Mouse (Mus musculus): ENCODE measurements around the gene Trex1. TPM values are rescaled to one million over a fixed set of nuclear protein-coding genes. Genes with fewer than 3 reads are reported as not detected.
A peak's percentile ranks its signal among the peaks of the same experiment; 100 is the strongest.

Trex1 gene
- polyA plus RNA-seq, 1 experiment from 2014 or later, result 13.0 TPM

DNA sequence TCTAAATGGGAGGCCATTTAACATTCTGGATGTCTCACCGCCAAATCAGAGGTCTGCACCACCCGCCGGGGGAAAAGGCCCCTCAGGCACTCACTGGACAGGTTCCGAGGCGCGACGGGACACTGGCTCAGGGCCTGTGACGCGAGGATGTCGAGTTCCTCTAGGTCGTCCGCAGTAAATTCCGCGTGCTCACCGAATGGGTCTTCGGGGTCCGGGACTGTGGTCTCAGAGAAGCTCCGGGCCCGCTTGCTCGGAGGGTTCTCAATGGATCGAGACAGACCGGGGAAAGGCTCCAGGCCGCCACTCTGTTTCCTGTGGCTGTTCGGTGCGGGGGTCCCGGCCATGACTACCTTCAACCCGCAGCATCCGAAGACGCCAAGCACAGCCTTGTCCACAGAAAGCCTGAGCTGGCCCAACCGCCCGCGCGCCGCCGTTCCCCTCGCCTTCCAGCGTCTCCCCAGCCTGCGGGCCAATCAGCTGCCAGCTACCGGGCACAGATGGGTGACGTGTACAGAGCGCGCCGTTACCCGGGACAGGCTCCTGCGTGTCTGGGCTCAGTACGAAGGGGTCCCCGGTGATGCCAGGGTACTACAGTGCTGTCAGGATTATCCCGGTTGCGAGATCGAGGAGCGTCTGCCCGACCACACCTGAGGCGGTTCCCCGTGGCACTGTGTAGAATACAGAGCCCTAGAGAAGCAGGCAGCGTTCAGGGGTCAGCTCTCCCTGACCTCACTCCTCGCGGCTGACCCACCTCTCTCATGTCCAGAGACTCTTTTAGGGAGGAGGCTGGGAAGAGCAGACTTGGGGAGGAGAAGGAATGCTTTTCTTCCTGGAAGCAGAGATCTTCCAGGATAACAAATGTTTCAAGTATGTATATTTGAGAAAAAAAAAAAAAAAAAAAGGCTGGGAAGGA is 14.4 kb upstream of the Trex1 start, which contains the start of gene Atrip:
Atrip (minus strand) TSS at position 464 of the 913 bp plus-strand sequence.
- H3K27me3 ChIP-seq (replicated peaks; ENCODE audit: control insufficient read depth, insufficient read depth, low read length), result no peaks in the 10 kb centered on the region
- WGBS, result under 1% methylated on average over 57 of the region's 57 CpGs
- peak; percentile 99 for ATAC-seq
- H3K9ac ChIP-seq (ENCODE audit: low read depth, low read length), result peak within 1 kb of the TSS; percentile 94
- peak within 1 kb of the TSS; percentile 93 for H3K4me2 ChIP-seq (ENCODE audit: low read depth, low read length)
- peaks cover 13% of the 10 kb centered on the region for H3K4me1 ChIP-seq (ENCODE audit: control insufficient read depth, insufficient read depth, low read length)
- peak within 1 kb of the TSS; percentile 59 for H3K27ac ChIP-seq (ENCODE audit: low read length)
- H3K4me3 ChIP-seq (ENCODE audit: low read length), result peak within 1 kb of the TSS; percentile 79
- H3K9me3 ChIP-seq (ENCODE audit: control insufficient read depth, low read length), result no peaks in the 10 kb centered on the region
- H3K36me3 ChIP-seq (ENCODE audit: control insufficient read depth, insufficient read depth, low read length), result peaks cover 7% of the 10 kb centered on the region; the same call in 1 of the 2 replicates

DNA sequence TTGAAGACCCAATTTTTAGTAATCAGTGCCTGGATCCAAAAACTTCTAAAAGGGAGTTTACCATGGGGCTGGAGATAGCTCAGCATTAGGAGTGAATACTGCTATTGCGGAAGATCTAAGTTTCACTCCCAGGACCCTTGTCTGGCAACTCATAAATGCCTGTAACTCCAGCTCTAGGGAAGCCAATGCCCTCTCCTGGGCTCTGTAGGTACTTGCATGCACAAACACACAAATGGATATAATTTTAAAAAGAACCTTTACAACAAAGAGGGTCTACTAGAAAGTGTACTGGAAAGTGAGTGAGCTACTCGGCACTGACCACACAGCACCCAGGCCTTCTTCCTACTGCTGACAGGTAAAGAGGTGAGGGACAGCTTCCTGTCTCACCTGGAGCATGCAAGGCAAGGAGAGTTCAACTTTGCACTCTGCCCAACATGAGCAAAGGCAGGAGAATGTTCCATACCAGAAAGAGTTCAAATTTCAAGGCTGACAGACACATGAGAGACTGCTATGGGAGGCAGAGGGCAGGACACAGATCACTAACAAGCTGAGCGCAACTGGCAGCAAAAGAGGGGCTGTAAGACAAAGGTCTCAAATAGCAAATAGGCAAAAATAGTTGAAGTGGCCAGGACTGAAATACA is 8.7 kb upstream of the Trex1 start:
- peaks cover 7% of the 10 kb centered on the region for H3K4me1 ChIP-seq (ENCODE audit: control insufficient read depth, insufficient read depth, low read length)
- 91% methylated on average over 3 of the region's 3 CpGs for WGBS
- H3K36me3 ChIP-seq (ENCODE audit: control insufficient read depth, insufficient read depth, low read length), result peaks cover 21% of the 10 kb centered on the region
- H3K4me3 ChIP-seq (ENCODE audit: low read length), result no peak overlapping the region
- no peak overlapping the region for H3K9ac ChIP-seq (ENCODE audit: low read depth, low read length)
- no peak overlapping the region for H3K4me2 ChIP-seq (ENCODE audit: low read depth, low read length)
- no peak for ATAC-seq
- H3K27ac ChIP-seq (ENCODE audit: low read length), result no peak overlapping the region
- no peaks in the 10 kb centered on the region for H3K27me3 ChIP-seq (replicated peaks; ENCODE audit: control insufficient read depth, insufficient read depth, low read length)
- no peaks in the 10 kb centered on the region for H3K9me3 ChIP-seq (ENCODE audit: control insufficient read depth, low read length)

DNA sequence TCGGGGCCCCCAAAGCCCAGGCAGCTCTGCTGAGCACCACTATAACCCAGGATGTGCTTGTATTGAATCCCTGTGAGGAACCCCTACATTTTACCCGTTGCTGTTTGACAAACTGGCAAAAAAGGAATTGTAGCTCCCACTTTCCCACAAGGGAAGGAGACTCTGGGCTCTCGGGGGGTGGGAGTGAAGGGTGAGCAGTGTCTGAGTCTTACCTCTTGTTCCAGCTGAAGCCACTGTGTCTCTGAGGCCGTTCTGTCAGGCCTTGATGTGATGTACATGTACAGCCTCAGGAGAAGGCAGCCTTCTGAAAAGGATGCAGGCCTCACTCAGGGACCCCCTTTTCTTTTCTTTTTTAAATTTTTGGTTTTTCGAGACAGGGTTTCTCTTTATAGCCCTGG is 1.4 kb upstream of the Trex1 start:
- Histone ChIP-seq H3K27me3 (replicated peaks; ENCODE audit: control insufficient read depth, insufficient read depth, low read length) (no peaks in the 10 kb centered on the region), H3K27ac (ENCODE audit: low read length) (no peak overlapping the region), H3K36me3 (ENCODE audit: control insufficient read depth, insufficient read depth, low read length) (peaks cover 17% of the 10 kb centered on the region), H3K4me2 (ENCODE audit: low read depth, low read length) (no peak overlapping the region), H3K4me1 (ENCODE audit: control insufficient read depth, insufficient read depth, low read length) (peaks cover 6% of the 10 kb centered on the region), H3K4me3 (ENCODE audit: low read length) (no peak overlapping the region), H3K9me3 (ENCODE audit: control insufficient read depth, low read length) (no peaks in the 10 kb centered on the region), H3K9ac (ENCODE audit: low read depth, low read length) (no peak overlapping the region)
- 90% methylated on average over 5 of the region's 5 CpGs for WGBS
- ATAC-seq, result no peak

DNA sequence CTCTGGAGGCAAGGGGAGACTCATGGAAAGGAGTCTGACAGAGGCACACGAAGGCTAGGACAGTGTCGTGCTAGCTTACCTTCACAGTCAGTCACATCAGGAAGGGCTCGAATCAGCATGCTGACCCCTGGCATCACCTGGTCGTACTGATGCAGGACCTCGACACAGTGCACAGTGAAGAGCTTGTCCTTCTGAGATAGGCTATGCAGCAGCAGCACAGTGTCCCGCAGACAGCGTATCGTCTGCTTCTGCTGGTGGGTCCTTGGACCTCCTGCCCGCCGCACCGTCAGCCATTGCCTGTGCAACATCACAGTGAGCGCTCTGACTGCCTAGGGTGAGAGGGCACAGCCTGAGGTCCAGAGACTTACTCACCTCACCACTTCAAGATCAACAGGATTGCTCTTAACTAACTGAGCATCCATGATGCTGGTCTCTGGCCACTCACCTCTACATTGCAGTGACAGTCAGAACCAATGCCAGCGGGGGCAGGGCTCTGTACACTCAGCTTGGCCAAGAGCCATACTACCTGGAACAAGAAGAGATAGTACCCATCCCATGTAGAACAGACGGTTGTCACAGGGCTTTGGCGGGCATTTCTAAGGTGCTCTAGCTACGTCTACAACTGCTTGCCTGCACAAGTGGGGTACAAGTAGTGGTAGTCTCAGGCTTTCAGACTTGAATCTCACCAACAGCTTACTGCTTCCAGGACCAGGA is 807 bp upstream of the Trex1 start:
- H3K36me3 ChIP-seq (ENCODE audit: control insufficient read depth, insufficient read depth, low read length), result peaks cover 15% of the 10 kb centered on the region
- H3K9ac ChIP-seq (ENCODE audit: low read depth, low read length), result no peak overlapping the region
- H3K4me3 ChIP-seq (ENCODE audit: low read length), result no peak overlapping the region
- H3K4me1 ChIP-seq (ENCODE audit: control insufficient read depth, insufficient read depth, low read length), result peaks cover 7% of the 10 kb centered on the region
- no peaks in the 10 kb centered on the region for H3K27me3 ChIP-seq (replicated peaks; ENCODE audit: control insufficient read depth, insufficient read depth, low read length)
- H3K9me3 ChIP-seq (ENCODE audit: control insufficient read depth, low read length), result no peaks in the 10 kb centered on the region
- 89% methylated on average over 16 of the region's 16 CpGs for WGBS
- ATAC-seq, result no peak
- H3K4me2 ChIP-seq (ENCODE audit: low read depth, low read length), result no peak overlapping the region
- H3K27ac ChIP-seq (ENCODE audit: low read length), result 0 out of 2 replicates have a peak overlapping the region, but pooled peaks have one; percentile 94

DNA sequence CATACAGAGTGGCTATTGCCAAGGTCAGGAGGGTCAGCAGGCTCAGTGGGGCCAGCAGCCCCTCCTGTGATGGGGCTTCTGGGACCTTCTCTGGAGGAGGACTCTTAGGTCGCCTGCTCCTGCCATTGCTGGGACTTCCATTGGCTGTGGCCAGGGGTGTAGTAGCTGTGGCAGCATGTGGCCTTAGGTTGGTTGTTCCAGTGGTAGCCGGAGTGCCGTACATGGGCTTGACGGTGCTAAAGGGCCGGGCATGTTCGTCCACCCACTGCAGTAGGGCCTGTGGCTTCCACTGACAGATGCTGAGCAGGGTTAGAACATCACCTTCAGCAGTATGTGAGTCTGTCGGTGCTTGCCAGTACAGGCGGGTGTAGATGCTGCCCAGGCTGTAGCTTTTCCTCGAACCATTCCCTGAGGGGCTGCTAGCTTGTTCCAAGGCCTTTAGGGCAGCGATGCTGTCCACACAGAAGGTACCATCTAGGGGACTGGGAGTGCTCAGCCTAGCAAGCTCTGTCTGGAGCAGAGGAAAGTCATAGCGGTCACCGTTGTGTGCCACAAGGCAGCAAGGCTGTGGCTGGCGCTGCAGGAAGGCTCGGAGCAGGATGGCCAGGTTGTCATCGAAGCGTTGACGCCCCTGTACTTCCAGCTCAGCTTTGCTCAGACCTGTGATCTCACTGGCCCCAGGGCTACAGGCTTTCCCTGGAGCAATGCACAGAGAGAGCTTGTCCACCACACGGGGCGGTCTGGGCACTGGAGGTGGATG is 1.3 kb downstream of the Trex1 start:
- Histone ChIP-seq H3K4me2 (ENCODE audit: low read depth, low read length) (peak overlapping the region; percentile 77; the same call in 1 of the 2 replicates), H3K4me3 (ENCODE audit: low read length) (no peak overlapping the region), H3K36me3 (ENCODE audit: control insufficient read depth, insufficient read depth, low read length) (0 out of 2 replicates have a peak, but pooled peaks cover 3% of the 10 kb centered on the region), H3K27me3 (replicated peaks; ENCODE audit: control insufficient read depth, insufficient read depth, low read length) (no peaks in the 10 kb centered on the region), H3K4me1 (ENCODE audit: control insufficient read depth, insufficient read depth, low read length) (peaks cover 16% of the 10 kb centered on the region), H3K9ac (ENCODE audit: low read depth, low read length) (peak overlapping the region; percentile 72), H3K27ac (ENCODE audit: low read length) (peak overlapping the region; percentile 94; the same call in 1 of the 2 replicates), H3K9me3 (ENCODE audit: control insufficient read depth, low read length) (no peaks in the 10 kb centered on the region)
- WGBS, result 92% methylated on average over 19 of the region's 19 CpGs
- no peak for ATAC-seq

DNA sequence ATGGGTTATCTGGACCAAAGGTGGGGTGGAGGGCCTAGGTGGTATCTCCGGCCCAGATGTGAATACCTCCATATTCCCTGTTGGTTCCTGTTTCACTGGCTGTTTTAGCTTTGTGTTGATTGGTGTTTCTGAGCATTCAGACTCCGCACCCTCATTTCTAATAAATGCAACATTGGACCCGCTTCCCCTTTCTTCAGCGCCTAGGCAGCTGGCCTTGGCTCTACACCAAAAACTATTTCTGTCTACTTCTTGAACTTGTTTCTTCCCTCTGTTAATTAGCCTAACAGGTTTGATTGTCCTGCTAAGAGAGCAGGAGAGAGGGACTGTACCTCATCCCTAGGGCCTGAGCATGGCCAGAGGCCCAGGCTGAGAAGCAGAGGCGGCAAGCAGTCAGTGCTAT is 2.0 kb downstream of the Trex1 start:
- ATAC-seq, result no peak
- H3K27ac ChIP-seq (ENCODE audit: low read length), result no peak overlapping the region
- H3K36me3 ChIP-seq (ENCODE audit: control insufficient read depth, insufficient read depth, low read length), result 0 out of 2 replicates have a peak, but pooled peaks cover 3% of the 10 kb centered on the region
- no peak overlapping the region for H3K4me3 ChIP-seq (ENCODE audit: low read length)
- WGBS, result 93% methylated on average over 5 of the region's 5 CpGs
- H3K9ac ChIP-seq (ENCODE audit: low read depth, low read length), result no peak overlapping the region
- H3K4me2 ChIP-seq (ENCODE audit: low read depth, low read length), result no peak overlapping the region
- H3K27me3 ChIP-seq (replicated peaks; ENCODE audit: control insufficient read depth, insufficient read depth, low read length), result no peaks in the 10 kb centered on the region
- no peaks in the 10 kb centered on the region for H3K9me3 ChIP-seq (ENCODE audit: control insufficient read depth, low read length)
- H3K4me1 ChIP-seq (ENCODE audit: control insufficient read depth, insufficient read depth, low read length), result peaks cover 16% of the 10 kb centered on the region

DNA sequence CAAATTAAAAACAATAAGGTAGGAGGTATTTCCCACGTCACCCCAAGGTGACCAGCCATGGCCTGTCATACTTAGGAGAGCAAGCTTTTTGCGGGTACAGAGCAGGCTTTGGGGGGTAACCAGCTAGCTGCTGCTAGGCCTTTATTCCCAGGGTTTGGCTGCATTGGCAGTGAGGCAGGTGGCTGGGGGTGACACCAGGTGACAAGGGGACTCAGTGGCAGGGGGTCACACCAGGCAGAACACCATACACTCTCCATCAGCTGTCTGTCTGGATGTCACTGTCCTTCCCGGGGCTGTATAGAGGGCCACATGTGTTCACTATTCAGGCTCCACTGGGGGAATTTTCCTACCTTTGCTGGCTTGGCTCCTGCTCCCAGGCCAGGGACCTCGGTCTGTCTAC is 2.6 kb downstream of the Trex1 start:
- ATAC-seq, result no peak
- no peak overlapping the region for H3K27ac ChIP-seq (ENCODE audit: low read length)
- peaks cover 16% of the 10 kb centered on the region for H3K4me1 ChIP-seq (ENCODE audit: control insufficient read depth, insufficient read depth, low read length)
- no peak overlapping the region for H3K4me3 ChIP-seq (ENCODE audit: low read length)
- 83% methylated on average over 4 of the region's 4 CpGs for WGBS
- 0 out of 2 replicates have a peak, but pooled peaks cover 3% of the 10 kb centered on the region for H3K36me3 ChIP-seq (ENCODE audit: control insufficient read depth, insufficient read depth, low read length)
- H3K27me3 ChIP-seq (replicated peaks; ENCODE audit: control insufficient read depth, insufficient read depth, low read length), result no peaks in the 10 kb centered on the region
- no peaks in the 10 kb centered on the region for H3K9me3 ChIP-seq (ENCODE audit: control insufficient read depth, low read length)
- no peak overlapping the region for H3K4me2 ChIP-seq (ENCODE audit: low read depth, low read length)
- H3K9ac ChIP-seq (ENCODE audit: low read depth, low read length), result no peak overlapping the region

DNA sequence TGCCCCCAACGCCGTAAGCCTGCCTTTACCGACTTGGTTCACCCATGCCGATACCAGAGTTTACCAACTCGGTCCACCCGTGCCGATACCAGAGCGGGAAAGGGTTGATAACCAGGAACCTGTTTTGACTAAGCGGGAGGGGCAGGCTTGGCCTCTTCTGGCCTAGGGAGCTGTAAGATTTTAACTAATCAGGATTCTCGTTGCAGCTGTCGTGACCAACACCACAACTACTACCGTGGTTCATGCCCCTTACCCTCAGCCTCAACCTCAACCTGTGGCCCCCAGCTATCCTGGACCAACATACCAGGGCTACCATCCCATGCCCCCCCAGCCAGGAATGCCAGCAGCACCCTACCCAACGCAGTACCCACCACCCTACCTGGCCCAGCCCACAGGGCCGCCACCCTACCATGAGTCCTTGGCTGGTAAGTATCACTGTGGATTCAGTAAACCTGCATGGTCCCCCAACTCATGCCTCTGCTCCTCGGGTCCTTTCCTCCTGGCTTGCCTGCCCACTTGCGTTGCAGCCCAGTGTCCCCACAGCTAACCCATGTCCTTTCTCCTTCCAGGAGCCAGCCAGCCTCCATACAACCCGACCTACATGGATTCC is 3.3 kb downstream of the Trex1 start:
- WGBS, result 88% methylated on average over 17 of the region's 17 CpGs
- Histone ChIP-seq H3K4me1 (ENCODE audit: control insufficient read depth, insufficient read depth, low read length) (peaks cover 16% of the 10 kb centered on the region), H3K4me3 (ENCODE audit: low read length) (no peak overlapping the region), H3K4me2 (ENCODE audit: low read depth, low read length) (no peak overlapping the region), H3K36me3 (ENCODE audit: control insufficient read depth, insufficient read depth, low read length) (0 out of 2 replicates have a peak, but pooled peaks cover 6% of the 10 kb centered on the region), H3K9ac (ENCODE audit: low read depth, low read length) (0 out of 2 replicates have a peak overlapping the region, but pooled peaks have one; percentile 16), H3K27ac (ENCODE audit: low read length) (no peak overlapping the region), H3K27me3 (replicated peaks; ENCODE audit: control insufficient read depth, insufficient read depth, low read length) (no peaks in the 10 kb centered on the region), H3K9me3 (ENCODE audit: control insufficient read depth, low read length) (no peaks in the 10 kb centered on the region)
- ATAC-seq, result no peak
